Mouse (Mus musculus) testis, adult 2 months (tissue): ENCODE results near the gene Tle2. TPM values are rescaled to one million over a fixed set of nuclear protein-coding genes. Genes with fewer than 3 reads are reported as not detected.

Experiments
- H3K27ac ChIP-seq: fragments of 200-500 bp; 2 replicates; pipeline ENCODE4 v1.5.1; 2012; ENCODE audit warnings: low read depth, low read length; ENCODE audit not compliant: control insufficient read depth, insufficient read depth
- H3K27me3 ChIP-seq: fragments of 200-500 bp; 2 replicates; pipeline ENCODE4 v1.6.1; 2012; ENCODE audit warnings: mild to moderate bottlenecking, low read length, moderate library complexity; ENCODE audit not compliant: control insufficient read depth, insufficient read depth
- H3K36me3 ChIP-seq: fragments of 200-500 bp; 2 replicates; pipeline ENCODE4 v1.6.1; 2012; ENCODE audit warnings: mild to moderate bottlenecking, low read length; ENCODE audit not compliant: control insufficient read depth, insufficient read depth
- H3K4me1 ChIP-seq: fragments of 200-500 bp; 2 replicates; pipeline ENCODE4 v1.6.1; 2012; ENCODE audit warnings: low read length; ENCODE audit not compliant: control insufficient read depth, insufficient read depth
- H3K4me3 ChIP-seq: fragments of 200-500 bp; 2 replicates; pipeline ENCODE4 v1.5.1; 2012; ENCODE audit warnings: low read depth, mild to moderate bottlenecking, low read length, moderate library complexity, mixed read lengths; ENCODE audit not compliant: control insufficient read depth
- CTCF ChIP-seq: fragments of 200-500 bp; IDR thresholded peaks from 2 replicates; pipeline ENCODE4 v1.5.1; 2012; ENCODE audit warnings: low read depth, mild to moderate bottlenecking, inconsistent platforms, low read length, moderate library complexity; ENCODE audit not compliant: control insufficient read depth, insufficient read depth, insufficient replicate concordance
- POLR2A ChIP-seq: fragments of 200-500 bp; IDR thresholded peaks from 2 replicates; pipeline ENCODE4 v1.6.1; 2012; ENCODE audit warnings: low read depth, mild to moderate bottlenecking, inconsistent platforms, low read length, moderate library complexity; ENCODE audit not compliant: control insufficient read depth
- polyA plus RNA-seq: library from polyadenylated mRNA; depleted of rRNA; stranded (reverse); fragments of >200 nt; gene quantifications from 2 replicates; pipeline ENCODE4 v1.2.3, GENCODE M21; 2012

Tle2 gene
- polyA plus RNA-seq, 1 experiment = 19.0 TPM

DNA sequence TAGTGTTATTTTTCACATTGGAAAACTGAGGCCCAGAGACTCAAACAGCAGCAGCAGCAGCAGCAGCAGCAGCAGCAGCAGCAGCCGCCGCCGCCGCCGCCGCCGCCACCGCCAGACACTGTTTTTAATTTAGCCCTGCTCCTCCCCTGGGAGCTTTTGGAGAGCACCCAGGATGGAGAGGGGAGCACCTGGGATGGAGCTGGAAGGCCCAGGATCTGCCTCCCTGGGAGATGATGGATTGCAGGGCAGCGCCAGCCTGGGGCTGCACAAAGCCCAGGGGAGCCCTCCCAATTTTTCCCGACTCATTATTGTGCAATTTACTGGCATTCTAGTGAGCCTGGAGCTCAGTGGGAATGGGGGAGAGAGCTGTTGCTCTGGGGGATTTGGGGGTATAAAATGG is 22.2 kb downstream of the Tle2 start:
- Histone ChIP-seq H3K27ac (no peak overlapping the region), H3K36me3 (no peaks in the 10 kb centered on the region), H3K27me3 (no peaks in the 10 kb centered on the region), H3K4me1 (peaks cover 20% of the 10 kb centered on the region), H3K4me3 (no peak overlapping the region)
- no peak for TF ChIP-seq CTCF
- no peak for TF ChIP-seq POLR2A

DNA sequence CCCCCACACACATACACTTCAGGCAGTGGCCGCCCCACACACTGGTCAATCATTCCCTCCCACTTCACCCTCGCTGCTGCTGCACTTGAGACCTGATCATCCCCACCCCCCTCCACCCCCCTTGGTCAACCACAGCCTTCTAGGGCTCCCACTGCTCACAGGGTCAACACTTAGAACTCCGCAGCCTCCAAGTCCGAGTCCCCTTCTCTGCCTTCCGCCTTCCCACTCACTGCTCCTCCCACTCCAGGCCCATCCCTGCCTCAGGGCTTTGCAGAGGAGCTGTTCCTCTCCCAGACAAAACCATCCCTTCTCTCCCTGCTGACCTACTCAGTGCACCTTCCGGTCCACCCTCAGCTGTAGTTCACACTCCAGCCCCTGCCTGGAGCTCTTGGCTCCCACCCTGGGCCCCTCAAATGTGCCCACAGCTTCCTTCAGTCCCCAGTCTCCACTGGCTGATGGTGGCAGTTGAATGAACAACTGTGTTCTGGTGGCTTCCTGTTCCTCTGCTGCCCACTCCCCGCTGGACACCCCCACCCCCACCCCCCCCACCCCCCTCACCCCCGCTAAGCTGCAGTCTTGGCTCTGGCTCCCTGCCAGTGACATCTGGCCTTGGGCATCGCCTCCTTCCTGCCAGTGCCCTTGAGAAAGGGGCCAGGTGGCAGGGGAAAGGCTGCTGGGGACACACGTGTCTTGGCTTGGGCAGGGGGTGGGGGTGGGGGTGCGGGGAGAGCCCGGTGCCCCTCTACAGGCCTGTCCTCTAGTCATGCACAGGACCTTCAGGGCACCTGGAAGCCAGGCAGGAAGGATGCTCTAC is 23.0 kb downstream of the Tle2 start:
- H3K27me3 ChIP-seq = no peaks in the 10 kb centered on the region

DNA sequence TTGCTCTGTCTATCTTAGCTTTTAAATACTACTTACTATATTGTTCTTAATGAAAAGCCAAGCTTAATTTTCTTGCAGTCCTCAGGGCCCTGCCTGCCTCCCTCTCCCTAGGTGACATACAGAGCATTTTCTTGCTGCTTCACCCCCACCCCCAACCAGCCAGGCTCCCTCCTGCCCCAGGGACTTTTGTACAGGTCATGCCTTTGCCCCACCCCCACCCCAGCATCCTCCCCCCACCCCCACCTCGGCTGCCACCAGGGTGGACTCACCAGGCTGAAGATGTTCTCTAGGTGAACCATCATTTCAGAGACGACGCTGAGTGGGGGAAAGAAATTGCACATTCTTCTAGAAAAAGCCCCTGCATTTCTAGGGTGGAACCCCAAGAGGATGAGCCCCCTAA is 24.0 kb downstream of the Tle2 start:
- Histone ChIP-seq H3K4me1 (peaks cover 21% of the 10 kb centered on the region), H3K27me3 (no peaks in the 10 kb centered on the region), H3K27ac (no peak overlapping the region), H3K36me3 (no peaks in the 10 kb centered on the region), H3K4me3 (no peak overlapping the region)
- no peak for TF ChIP-seq CTCF
- TF ChIP-seq POLR2A = no peak

More for the DNA sequence above, 23.0 kb downstream of the Tle2 start:
- H3K27ac ChIP-seq = no peak overlapping the region
- 0 out of 2 replicates have a peak, but pooled peaks have one; percentile 9 for TF ChIP-seq POLR2A
- TF ChIP-seq CTCF = no peak
- H3K4me1 ChIP-seq = peaks cover 21% of the 10 kb centered on the region
- H3K36me3 ChIP-seq = no peaks in the 10 kb centered on the region
- peak overlapping the region; percentile 37; the same call in 1 of the 2 replicates for H3K4me3 ChIP-seq

DNA sequence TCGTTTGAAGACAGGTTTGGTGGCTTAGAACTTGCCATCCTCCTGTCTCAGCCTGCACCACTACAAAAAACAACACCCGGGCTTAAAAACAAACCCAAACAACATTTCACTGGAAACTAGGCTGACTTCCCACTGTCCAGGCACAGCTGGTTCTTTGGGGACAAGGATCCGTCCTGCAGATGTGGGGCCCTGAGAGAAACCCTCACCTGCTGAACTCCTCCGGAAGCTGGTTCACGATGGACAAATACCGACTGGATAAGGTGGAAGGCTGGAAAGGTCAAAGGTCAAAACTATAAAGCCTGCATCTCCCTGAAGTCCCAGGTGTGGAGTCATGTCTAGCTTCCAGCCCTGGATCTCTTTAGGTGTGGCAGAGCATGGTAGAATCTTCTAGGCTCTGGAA is 24.5 kb downstream of the Tle2 start:
- Histone ChIP-seq H3K4me3 (no peak overlapping the region), H3K36me3 (no peaks in the 10 kb centered on the region), H3K27ac (no peak overlapping the region), H3K27me3 (no peaks in the 10 kb centered on the region), H3K4me1 (peaks cover 21% of the 10 kb centered on the region)
- TF ChIP-seq POLR2A (no peak), CTCF (no peak)

DNA sequence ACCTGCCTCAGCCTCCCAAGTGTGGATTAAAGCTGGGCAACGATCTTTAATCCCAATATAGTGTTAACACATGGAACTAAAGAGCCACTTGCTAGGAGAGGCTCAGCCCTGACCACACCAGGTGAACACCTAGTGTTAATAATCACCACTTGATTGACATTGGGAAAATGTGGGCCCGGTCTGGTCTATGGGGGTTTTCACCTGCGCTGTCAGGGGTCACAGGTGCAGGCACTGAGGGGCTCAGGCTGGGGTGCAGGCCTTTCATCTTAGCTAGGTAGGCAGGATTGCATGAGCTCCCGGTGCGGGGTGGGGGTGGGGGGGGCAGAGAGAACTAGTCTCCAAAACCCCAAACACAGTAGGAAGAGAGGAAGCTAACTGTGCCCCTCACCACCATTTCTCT is 25.3 kb downstream of the Tle2 start:
- Histone ChIP-seq H3K36me3 (no peaks in the 10 kb centered on the region), H3K4me3 (no peak overlapping the region), H3K4me1 (peaks cover 21% of the 10 kb centered on the region), H3K27me3 (no peaks in the 10 kb centered on the region), H3K27ac (no peak overlapping the region)
- TF ChIP-seq CTCF = no peak
- no peak for TF ChIP-seq POLR2A

DNA sequence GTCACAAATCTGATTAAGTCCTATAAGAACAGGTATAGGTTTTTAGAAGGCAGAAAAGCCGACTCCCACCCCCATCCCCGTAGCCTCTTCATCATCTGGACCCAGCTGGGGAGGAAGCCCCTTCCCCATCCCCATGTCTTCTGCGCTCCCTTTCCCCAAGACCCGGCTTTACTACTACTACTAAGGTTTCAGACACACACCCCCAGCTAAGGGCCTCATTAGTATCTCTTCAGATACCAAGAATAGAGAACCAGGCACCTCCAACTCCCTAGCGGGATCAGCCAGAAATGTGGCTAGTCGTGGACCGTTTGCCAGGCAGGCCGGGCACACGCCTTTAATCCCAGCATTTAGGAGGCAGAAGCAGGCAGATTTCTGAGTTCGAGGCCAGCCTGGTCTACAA is 25.7 kb downstream of the Tle2 start:
- Histone ChIP-seq H3K27ac (no peak overlapping the region), H3K36me3 (no peaks in the 10 kb centered on the region), H3K4me3 (no peak overlapping the region), H3K27me3 (no peaks in the 10 kb centered on the region), H3K4me1 (peaks cover 25% of the 10 kb centered on the region)
- no peak for TF ChIP-seq CTCF
- TF ChIP-seq POLR2A = no peak

DNA sequence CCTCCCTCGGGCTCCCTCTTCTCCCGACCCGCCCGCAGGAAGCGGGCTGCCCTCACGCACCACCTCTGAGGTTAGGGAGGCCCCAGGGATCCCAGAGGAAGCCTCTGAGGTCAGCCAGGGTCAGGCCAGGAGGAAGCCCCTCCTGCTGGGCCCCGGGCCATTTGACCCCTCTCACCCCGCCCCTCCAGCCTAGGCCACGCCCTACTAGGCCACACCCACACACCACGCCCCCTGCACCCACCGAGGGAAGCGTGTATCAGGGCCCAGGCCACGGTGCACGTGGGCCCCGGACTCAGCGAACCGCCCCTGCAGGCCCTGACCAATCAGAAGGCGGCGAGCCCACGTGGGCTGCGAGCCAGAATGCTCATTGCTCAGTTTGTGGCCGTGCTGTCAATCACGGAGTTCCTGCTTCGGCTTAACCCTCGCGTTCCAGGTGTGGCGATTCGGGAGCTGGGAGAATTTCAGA is 26.4 kb downstream of the Tle2 start, which contains the start of gene Tle6:
TSS of gene Tle6 (minus strand) at position 336 of the 466 bp plus-strand sequence.
- H3K4me1 ChIP-seq = peaks cover 21% of the 10 kb centered on the region
- TF ChIP-seq CTCF (no peak), POLR2A (0 out of 2 replicates have a peak, but pooled peaks have one; percentile 30)
- H3K27me3 ChIP-seq = no peaks in the 10 kb centered on the region

DNA sequence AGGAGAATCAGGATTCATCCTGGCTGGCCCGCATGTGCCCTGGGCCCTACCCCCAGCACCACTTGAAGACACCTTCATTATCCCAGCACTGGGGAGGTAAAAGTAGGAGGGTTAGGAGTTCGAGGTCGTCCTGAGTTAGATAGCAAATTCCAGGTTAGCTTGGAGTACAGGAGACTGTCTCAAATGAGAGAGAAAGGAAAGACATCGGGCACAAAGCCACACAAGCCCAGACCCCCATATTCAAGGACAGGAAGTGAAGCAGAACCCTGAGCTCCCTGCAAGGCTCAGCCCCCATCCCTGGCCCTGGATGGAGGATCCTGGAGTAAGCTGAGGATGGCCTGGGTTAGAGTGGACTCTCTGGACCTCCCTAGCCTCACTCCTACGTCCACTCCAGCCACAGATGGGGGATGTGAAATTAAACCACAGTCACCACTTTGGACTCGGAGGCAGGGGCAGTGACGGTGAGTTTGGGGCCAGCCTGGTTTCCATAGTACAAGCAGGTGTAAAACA is 27.1 kb downstream of the Tle2 start:
- H3K27ac ChIP-seq = peak overlapping the region; percentile 73; the same call in 1 of the 2 replicates
- no peaks in the 10 kb centered on the region for H3K36me3 ChIP-seq
- peaks cover 23% of the 10 kb centered on the region for H3K4me1 ChIP-seq
- no peaks in the 10 kb centered on the region for H3K27me3 ChIP-seq
- TF ChIP-seq CTCF (no peak), POLR2A (no peak)
- H3K4me3 ChIP-seq = peak overlapping the region; percentile 70

More for the DNA sequence above, 26.4 kb downstream of the Tle2 start, which contains the start of gene Tle6:
- peak within 1 kb of the TSS; percentile 73 for H3K27ac ChIP-seq
- no peaks in the 10 kb centered on the region for H3K36me3 ChIP-seq
- H3K4me3 ChIP-seq = peak within 1 kb of the TSS; percentile 70
